Mouse (Mus musculus): ENCODE measurements at regions not wholly inside any gene's neighbourhood (a gene's known extent, or its start where the extent isn't known, plus 50 kb on each side); places are given as distances from the start of the nearest gene placed in this dataset.

DNA sequence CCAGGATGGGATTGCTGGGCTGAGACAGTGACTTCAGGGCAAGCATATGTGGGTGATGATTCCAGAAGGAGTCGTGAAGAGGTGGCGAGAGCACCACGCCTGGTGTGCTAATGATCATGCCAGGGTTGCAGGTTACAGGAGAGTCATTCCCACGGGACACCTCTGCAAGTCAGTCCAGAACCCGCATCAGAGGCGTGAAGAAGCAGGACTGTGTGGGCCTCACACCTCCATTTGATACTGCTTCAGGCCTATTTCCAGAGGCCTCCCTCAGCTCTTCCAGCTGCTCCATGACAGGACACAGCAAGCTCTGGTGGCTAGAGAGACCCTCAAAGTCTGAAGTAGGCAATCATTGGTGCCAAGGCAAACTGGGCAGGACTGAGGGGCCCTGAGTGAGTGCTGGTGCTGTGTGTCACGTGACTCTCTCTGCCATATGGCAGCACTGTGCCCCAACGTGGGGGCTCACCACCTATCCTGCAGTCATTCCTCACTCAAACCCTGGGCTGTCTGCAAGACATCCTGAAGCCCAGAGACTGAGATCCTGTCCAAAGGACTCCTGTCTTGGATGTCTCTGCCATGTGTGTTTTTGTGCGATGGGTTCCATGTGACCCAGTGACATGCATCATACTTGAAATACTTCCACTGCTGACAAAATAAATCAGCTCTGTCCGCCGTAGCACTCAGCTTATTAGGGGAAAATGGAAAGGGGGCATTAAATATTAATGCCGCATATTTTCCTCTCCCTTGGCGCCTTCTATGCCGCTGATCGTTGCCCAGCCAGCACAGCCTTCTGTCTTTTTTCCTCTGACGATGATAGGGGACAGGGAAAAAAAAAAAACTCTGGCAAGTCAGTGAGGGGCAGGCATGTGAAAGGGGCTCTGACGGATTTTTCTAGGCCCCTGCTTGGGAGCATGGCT, 247.6 kb upstream of the Habp2 start:
- no peaks in the 10 kb centered on the region for H3K36me3 ChIP-seq (ENCODE audit: control insufficient read depth, insufficient read depth, low read length)
- H3K4me1 ChIP-seq (ENCODE audit: control insufficient read depth, insufficient read depth, insufficient read length, low read length) = no peaks in the 10 kb centered on the region
- H3K27me3 ChIP-seq (ENCODE audit: control insufficient read depth, insufficient read depth, low read length) = no peaks in the 10 kb centered on the region
- no peak overlapping the region for H3K4me3 ChIP-seq (ENCODE audit: low read depth, low read length)
- WGBS = 82% methylated on average over 17 of the region's 17 CpGs
- no peak overlapping the region for H3K27ac ChIP-seq (ENCODE audit: insufficient read depth, low read depth, low read length)
- no peak for TF ChIP-seq POLR2A (IDR thresholded peaks at IDR 0.05; ENCODE audit: low read depth, low read length)
- TF ChIP-seq CTCF (IDR thresholded peaks at IDR 0.05; ENCODE audit: extremely low read depth, insufficient read length, insufficient replicate concordance, low read depth, low read length) = no peak

DNA sequence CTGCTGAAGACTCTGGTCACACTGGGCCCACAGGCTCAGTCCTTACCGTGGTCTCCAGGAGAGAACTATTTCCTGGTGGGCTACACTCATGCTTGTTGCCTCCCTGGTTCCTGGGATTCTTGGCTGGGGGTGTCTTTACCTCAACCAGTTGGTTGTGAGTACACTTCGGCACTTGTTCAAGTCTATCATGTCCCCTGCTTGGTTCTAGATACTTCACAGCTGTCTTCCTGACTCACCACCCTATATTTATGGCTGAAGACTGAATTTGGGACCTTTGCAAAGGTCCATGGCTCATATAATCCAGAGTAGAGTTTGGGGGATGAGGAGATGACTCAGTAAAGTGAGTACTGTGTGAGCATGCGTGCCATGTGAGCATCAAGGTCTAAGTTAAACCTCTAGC, 245.0 kb upstream of the Habp2 start:
- TF ChIP-seq POLR2A (IDR thresholded peaks at IDR 0.05; ENCODE audit: low read depth, low read length) (no peak), CTCF (IDR thresholded peaks at IDR 0.05; ENCODE audit: extremely low read depth, insufficient read length, insufficient replicate concordance, low read depth, low read length) (no peak)
- Histone ChIP-seq H3K4me1 (ENCODE audit: control insufficient read depth, insufficient read depth, insufficient read length, low read length) (no peaks in the 10 kb centered on the region), H3K36me3 (ENCODE audit: control insufficient read depth, insufficient read depth, low read length) (no peaks in the 10 kb centered on the region), H3K27me3 (ENCODE audit: control insufficient read depth, insufficient read depth, low read length) (0 out of 2 replicates have a peak, but pooled peaks cover 2% of the 10 kb centered on the region), H3K4me3 (ENCODE audit: low read depth, low read length) (no peak overlapping the region), H3K27ac (ENCODE audit: insufficient read depth, low read depth, low read length) (no peak overlapping the region)
- 84% methylated on average over 3 of the region's 3 CpGs for WGBS

DNA sequence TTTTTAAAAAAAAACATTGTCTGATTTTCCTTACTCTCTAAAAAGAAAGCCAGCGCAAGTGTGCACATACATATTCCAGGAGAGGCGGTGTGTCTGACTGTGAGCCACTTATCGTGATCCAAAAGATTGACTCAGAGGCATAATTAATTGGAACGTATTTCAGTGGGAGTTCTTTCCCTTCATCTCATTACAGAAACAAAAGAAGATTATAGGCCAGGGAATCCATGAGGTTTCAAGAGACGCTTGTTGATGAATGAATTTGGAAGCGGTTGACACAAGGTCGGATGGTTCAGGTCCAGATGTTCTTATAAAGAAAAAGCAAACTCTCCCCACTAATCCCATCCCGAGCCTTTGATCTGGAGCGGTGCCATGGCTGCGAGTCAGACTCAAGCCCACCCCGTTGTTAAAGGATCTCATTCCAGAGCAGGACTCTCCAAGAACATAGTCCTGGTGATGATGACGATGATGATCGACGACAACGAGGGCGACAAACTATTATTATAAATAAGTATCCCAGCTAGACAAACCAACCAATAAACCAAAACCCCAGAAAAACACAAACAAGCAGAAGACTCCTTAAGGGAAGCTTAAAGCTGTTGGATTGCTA, 240.1 kb upstream of the Habp2 start:
- Histone ChIP-seq H3K27ac (ENCODE audit: insufficient read depth, low read depth, low read length) (no peak overlapping the region), H3K36me3 (ENCODE audit: control insufficient read depth, insufficient read depth, low read length) (no peaks in the 10 kb centered on the region), H3K27me3 (ENCODE audit: control insufficient read depth, insufficient read depth, low read length) (0 out of 2 replicates have a peak, but pooled peaks cover 2% of the 10 kb centered on the region), H3K4me3 (ENCODE audit: low read depth, low read length) (no peak overlapping the region), H3K4me1 (ENCODE audit: control insufficient read depth, insufficient read depth, insufficient read length, low read length) (no peaks in the 10 kb centered on the region)
- 89% methylated on average over 16 of the region's 16 CpGs for WGBS
- no peak for TF ChIP-seq CTCF (IDR thresholded peaks at IDR 0.05; ENCODE audit: extremely low read depth, insufficient read length, insufficient replicate concordance, low read depth, low read length)
- TF ChIP-seq POLR2A (IDR thresholded peaks at IDR 0.05; ENCODE audit: low read depth, low read length) = no peak

DNA sequence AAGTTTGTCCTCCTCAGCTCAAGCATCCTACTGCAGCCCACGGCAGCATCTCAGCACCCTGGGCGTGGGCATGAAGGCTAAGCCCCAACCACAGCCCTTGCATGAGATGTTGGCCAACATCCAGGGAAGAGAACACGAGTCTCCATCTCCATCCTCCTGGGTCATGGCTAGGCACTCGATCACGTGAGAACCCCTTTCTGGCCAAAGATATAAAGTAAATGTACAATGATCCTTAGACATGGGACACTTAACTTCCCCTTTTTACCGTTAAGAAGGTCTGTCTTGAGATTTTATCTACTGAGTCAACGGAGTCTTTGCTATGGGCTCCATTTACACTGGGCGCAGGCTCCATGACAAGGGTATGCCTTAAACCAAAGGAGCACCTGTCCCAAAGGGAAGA, 232.8 kb upstream of the Habp2 start:
- Histone ChIP-seq H3K36me3 (ENCODE audit: control insufficient read depth, insufficient read depth, low read length) (no peaks in the 10 kb centered on the region), H3K4me3 (ENCODE audit: low read depth, low read length) (no peak overlapping the region), H3K27ac (ENCODE audit: insufficient read depth, low read depth, low read length) (no peak overlapping the region), H3K4me1 (ENCODE audit: control insufficient read depth, insufficient read depth, insufficient read length, low read length) (no peaks in the 10 kb centered on the region), H3K27me3 (ENCODE audit: control insufficient read depth, insufficient read depth, low read length) (no peaks in the 10 kb centered on the region)
- 77% methylated on average over 8 of the region's 8 CpGs for WGBS
- TF ChIP-seq CTCF (IDR thresholded peaks at IDR 0.05; ENCODE audit: extremely low read depth, insufficient read length, insufficient replicate concordance, low read depth, low read length) (no peak), POLR2A (IDR thresholded peaks at IDR 0.05; ENCODE audit: low read depth, low read length) (no peak)

DNA sequence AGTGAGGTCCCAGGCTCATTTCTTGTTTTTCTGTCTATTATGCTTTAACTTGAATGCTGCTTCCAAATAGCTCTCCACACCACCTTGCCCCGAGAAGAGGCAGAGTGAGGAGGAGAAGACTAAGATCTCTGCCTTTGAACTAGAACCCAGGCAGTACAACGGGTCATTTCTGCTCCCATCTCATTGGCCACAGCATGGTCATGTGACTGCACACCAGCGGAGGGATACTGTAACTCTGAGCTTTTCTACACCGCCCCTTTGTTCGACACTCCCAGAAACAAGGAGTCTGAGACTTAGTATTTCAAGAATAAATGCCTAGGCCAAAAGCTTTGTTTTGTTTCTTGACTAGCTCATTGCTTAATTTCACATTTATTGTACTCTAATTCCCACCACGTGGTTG, 230.5 kb upstream of the Habp2 start:
- H3K27ac ChIP-seq (ENCODE audit: insufficient read depth, low read depth, low read length) = no peak overlapping the region
- H3K36me3 ChIP-seq (ENCODE audit: control insufficient read depth, insufficient read depth, low read length) = no peaks in the 10 kb centered on the region
- no peak for TF ChIP-seq CTCF (IDR thresholded peaks at IDR 0.05; ENCODE audit: extremely low read depth, insufficient read length, insufficient replicate concordance, low read depth, low read length)
- no peak for TF ChIP-seq POLR2A (IDR thresholded peaks at IDR 0.05; ENCODE audit: low read depth, low read length)
- 69% methylated on average over 6 of the region's 6 CpGs for WGBS
- no peaks in the 10 kb centered on the region for H3K4me1 ChIP-seq (ENCODE audit: control insufficient read depth, insufficient read depth, insufficient read length, low read length)
- no peaks in the 10 kb centered on the region for H3K27me3 ChIP-seq (ENCODE audit: control insufficient read depth, insufficient read depth, low read length)
- H3K4me3 ChIP-seq (ENCODE audit: low read depth, low read length) = no peak overlapping the region

DNA sequence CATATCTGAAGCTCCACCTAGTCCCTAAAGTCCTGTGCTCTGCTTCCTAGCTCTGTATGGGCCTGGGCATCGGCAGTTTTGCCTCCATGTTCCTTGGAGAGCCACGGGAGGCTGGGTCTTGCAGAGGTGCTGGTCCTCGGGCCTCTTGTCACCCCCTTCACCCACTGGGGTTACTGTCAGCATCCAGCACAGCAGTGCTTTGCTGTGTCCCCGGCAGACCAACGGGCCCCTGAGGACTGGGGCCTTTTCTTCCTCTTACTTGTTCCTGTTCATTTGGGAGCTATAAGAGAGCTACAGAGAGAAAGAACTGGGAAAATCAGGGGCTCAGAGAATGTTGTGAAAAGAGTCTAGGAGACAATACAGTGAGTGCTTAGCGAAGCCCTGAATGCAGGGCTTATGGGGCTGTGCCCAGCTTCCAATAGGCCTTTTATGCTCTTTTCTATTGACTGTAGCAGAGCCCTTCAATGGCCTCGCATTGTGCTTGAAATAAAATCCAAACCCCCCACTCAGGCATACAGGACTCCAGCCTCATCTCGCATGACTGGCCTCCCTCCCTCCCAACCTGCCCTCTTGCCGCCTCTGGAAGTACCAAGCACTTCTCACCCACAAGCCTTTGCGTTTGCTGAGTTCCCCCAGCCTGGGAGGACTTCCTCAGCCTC, 224.9 kb upstream of the Habp2 start:
- Histone ChIP-seq H3K27ac (ENCODE audit: insufficient read depth, low read depth, low read length) (no peak overlapping the region), H3K27me3 (ENCODE audit: control insufficient read depth, insufficient read depth, low read length) (no peaks in the 10 kb centered on the region), H3K4me1 (ENCODE audit: control insufficient read depth, insufficient read depth, insufficient read length, low read length) (no peaks in the 10 kb centered on the region), H3K4me3 (ENCODE audit: low read depth, low read length) (no peak overlapping the region), H3K36me3 (ENCODE audit: control insufficient read depth, insufficient read depth, low read length) (no peaks in the 10 kb centered on the region)
- WGBS = 80% methylated on average over 10 of the region's 10 CpGs
- TF ChIP-seq POLR2A (IDR thresholded peaks at IDR 0.05; ENCODE audit: low read depth, low read length) = no peak
- no peak for TF ChIP-seq CTCF (IDR thresholded peaks at IDR 0.05; ENCODE audit: extremely low read depth, insufficient read length, insufficient replicate concordance, low read depth, low read length)

DNA sequence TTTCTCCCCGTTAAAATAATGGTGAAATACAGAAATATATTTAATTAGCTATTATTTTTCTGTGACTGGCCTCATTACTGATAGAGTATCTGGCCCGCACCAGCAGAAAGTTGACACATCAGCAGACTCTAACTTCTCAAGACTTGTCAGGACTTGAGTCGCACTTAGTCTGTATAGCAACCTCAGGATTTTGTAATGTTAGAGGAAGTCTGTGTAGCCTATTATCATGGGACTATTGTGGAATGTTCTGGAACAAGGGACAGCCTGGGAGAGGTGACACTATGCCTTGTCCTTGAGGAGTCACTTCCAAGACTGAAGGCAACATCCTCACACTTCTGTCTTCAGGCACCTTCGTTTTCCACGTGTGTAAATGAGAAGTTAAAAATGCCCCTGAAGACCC, 223.8 kb upstream of the Habp2 start:
- H3K27ac ChIP-seq (ENCODE audit: insufficient read depth, low read depth, low read length) = no peak overlapping the region
- WGBS = 70% methylated on average over 5 of the region's 5 CpGs
- no peaks in the 10 kb centered on the region for H3K27me3 ChIP-seq (ENCODE audit: control insufficient read depth, insufficient read depth, low read length)
- no peak overlapping the region for H3K4me3 ChIP-seq (ENCODE audit: low read depth, low read length)
- H3K36me3 ChIP-seq (ENCODE audit: control insufficient read depth, insufficient read depth, low read length) = no peaks in the 10 kb centered on the region
- TF ChIP-seq CTCF (IDR thresholded peaks at IDR 0.05; ENCODE audit: extremely low read depth, insufficient read length, insufficient replicate concordance, low read depth, low read length) (no peak), POLR2A (IDR thresholded peaks at IDR 0.05; ENCODE audit: low read depth, low read length) (no peak)
- H3K4me1 ChIP-seq (ENCODE audit: control insufficient read depth, insufficient read depth, insufficient read length, low read length) = no peaks in the 10 kb centered on the region

Measured in small intestine, adult 2 months (tissue).